Comparison of ENCODE assay signal across 8 mouse cellular contexts in the genomic region with DNA sequence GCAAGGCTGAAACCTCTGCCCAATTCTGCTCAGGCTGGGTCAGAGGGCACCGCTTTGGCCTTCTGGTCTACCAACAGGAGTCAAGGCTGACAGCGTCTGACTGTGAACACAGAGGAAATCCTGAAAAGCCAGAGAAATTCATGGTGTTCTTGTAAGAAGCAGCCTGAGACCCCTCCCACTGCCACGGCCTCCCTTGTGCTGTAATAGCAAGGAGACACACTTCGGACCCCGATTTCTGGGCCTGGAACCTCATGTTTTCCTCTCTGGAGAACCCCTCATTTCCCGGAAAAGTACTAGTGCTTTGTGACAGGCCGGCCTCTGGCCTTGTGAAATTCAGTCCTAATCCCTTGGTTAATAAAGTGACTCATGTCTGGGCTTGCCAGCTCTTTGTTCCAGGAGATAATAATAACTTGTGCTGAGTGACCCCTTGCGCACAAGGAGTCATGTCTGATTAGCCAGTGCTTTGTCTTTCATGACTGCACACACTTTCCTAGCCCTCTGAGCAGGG. TPM values are rescaled to one million over a fixed set of nuclear protein-coding genes. Genes with fewer than 3 reads are reported as not detected.
DNase-seq lines count a peak whose midpoint lies in the region; ATAC-seq lines count a peak whose summit lies in the region.

No protein-coding gene starts in this region.

- WGBS in hindbrain, embryonic 15.5 days = 86% methylated on average over 8 of the region's 8 CpGs
- WGBS in hindbrain, embryonic 12.5 days = 91% methylated on average over 8 of the region's 8 CpGs
- WGBS in forebrain, embryonic 12.5 days = 70% methylated on average over 8 of the region's 8 CpGs
- 94% methylated on average over 8 of the region's 8 CpGs for WGBS in limb, embryonic 10.5 days

- 0 out of 2 replicates have a peak, but pooled peaks cover 7% of the 10 kb centered on the region for H3K27me3 ChIP-seq in hindbrain, embryonic 15.5 days
- H3K27me3 ChIP-seq in hindbrain, embryonic 12.5 days = peaks cover 8% of the 10 kb centered on the region; the same call in 1 of the 2 replicates
- H3K27me3 ChIP-seq in forebrain, embryonic 12.5 days = peaks cover 12% of the 10 kb centered on the region; the same call in 1 of the 2 replicates
- H3K27me3 ChIP-seq in limb, embryonic 10.5 days (ENCODE audit: low read depth, poor library complexity, severe bottlenecking) = 0 out of 2 replicates have a peak, but pooled peaks cover 10% of the 10 kb centered on the region

- DNase-seq in adrenal gland, adult (ENCODE audit: inconsistent age in 2 of 2, low spot score in 1 of 2) = peak; percentile 78 to 96
- DNase-seq in limb, embryonic 10.5 days (ENCODE audit: low spot score) = no peak
- DNase-seq in spleen, postnatal 14 days (ENCODE audit: low spot score in 2 of 2) = no peak
- no peak for DNase-seq in yolk sac, embryonic 10.5 days (ENCODE audit: low spot score)

- no peaks in the 10 kb centered on the region for H3K9me3 ChIP-seq in hindbrain, embryonic 15.5 days
- H3K9me3 ChIP-seq in hindbrain, embryonic 12.5 days (replicated peaks) = no peaks in the 10 kb centered on the region
- 0 out of 2 replicates have a peak, but pooled peaks cover 3% of the 10 kb centered on the region for H3K9me3 ChIP-seq in forebrain, embryonic 12.5 days
- H3K9me3 ChIP-seq in limb, embryonic 10.5 days (replicated peaks) = no peaks in the 10 kb centered on the region

- H3K27ac ChIP-seq in hindbrain, embryonic 15.5 days (replicated peaks) = 0 out of 2 replicates have a peak overlapping the region, but pooled peaks have one; percentile 12
- no peak overlapping the region; the same call in 1 of the 2 replicates for H3K27ac ChIP-seq in hindbrain, embryonic 12.5 days
- H3K27ac ChIP-seq in forebrain, embryonic 12.5 days = peak overlapping the region; percentile 69
- peak overlapping the region; percentile 51; the same call in 1 of the 2 replicates for H3K27ac ChIP-seq in limb, embryonic 10.5 days

- ATAC-seq in hindbrain, embryonic 15.5 days (ENCODE audit: low FRiP score, low read depth) = no peak
- ATAC-seq in hindbrain, embryonic 12.5 days (ENCODE audit: low FRiP score) = no peak
- no peak for ATAC-seq in forebrain, embryonic 12.5 days (ENCODE audit: low FRiP score)
- no peak for ATAC-seq in granulocyte monocyte progenitor cell, adult 5-6 weeks (replicated peaks; ENCODE audit: poor library complexity, severe bottlenecking)

- no peak overlapping the region for H3K4me2 ChIP-seq in hindbrain, embryonic 15.5 days
- H3K4me2 ChIP-seq in hindbrain, embryonic 12.5 days (replicated peaks) = no peak overlapping the region
- H3K4me2 ChIP-seq in forebrain, embryonic 12.5 days = no peak overlapping the region

- no peak overlapping the region for H3K4me3 ChIP-seq in hindbrain, embryonic 15.5 days
- no peak overlapping the region for H3K4me3 ChIP-seq in hindbrain, embryonic 12.5 days
- H3K4me3 ChIP-seq in forebrain, embryonic 12.5 days (replicated peaks) = no peak overlapping the region
- H3K4me3 ChIP-seq in limb, embryonic 10.5 days = no peak overlapping the region

- H3K36me3 ChIP-seq in hindbrain, embryonic 15.5 days = no peaks in the 10 kb centered on the region
- no peaks in the 10 kb centered on the region for H3K36me3 ChIP-seq in hindbrain, embryonic 12.5 days
- no peaks in the 10 kb centered on the region for H3K36me3 ChIP-seq in forebrain, embryonic 12.5 days (replicated peaks)
- H3K36me3 ChIP-seq in limb, embryonic 10.5 days = no peaks in the 10 kb centered on the region

- no peak overlapping the region for H3K9ac ChIP-seq in hindbrain, embryonic 15.5 days
- no peak overlapping the region for H3K9ac ChIP-seq in hindbrain, embryonic 12.5 days
- H3K9ac ChIP-seq in forebrain, embryonic 12.5 days = no peak overlapping the region

- H3K4me1 ChIP-seq in hindbrain, embryonic 15.5 days (replicated peaks) = peaks cover 24% of the 10 kb centered on the region
- peaks cover 20% of the 10 kb centered on the region for H3K4me1 ChIP-seq in hindbrain, embryonic 12.5 days
- H3K4me1 ChIP-seq in forebrain, embryonic 12.5 days = peaks cover 32% of the 10 kb centered on the region
- peaks cover 26% of the 10 kb centered on the region for H3K4me1 ChIP-seq in limb, embryonic 10.5 days

RNA-seq across cellular contexts. Expression of gene Hdac4, which starts 19.7 kb away (rescaled TPM):
- polyA plus RNA-seq in hindbrain, embryonic 15.5 days (2015; fragmentation: Nextera tagmentation; extraction: Ambion mirVana) = 30.3 and 32.4 TPM in 2 replicates
- 22.8 and 25.5 TPM in 2 replicates for polyA plus RNA-seq in hindbrain, embryonic 12.5 days (2016; fragmentation: Nextera tagmentation; extraction: Ambion mirVana)
- polyA plus RNA-seq in forebrain, embryonic 12.5 days (2016; fragmentation: Nextera tagmentation; extraction: Ambion mirVana) = 21.4 and 24.8 TPM in 2 replicates
- polyA plus RNA-seq in limb, embryonic 10.5 days (2016; fragmentation: Nextera tagmentation; extraction: Ambion mirVana) = 16.3 and 20.7 TPM in 2 replicates
- total RNA-seq in granulocyte monocyte progenitor cell, adult 5-6 weeks (2014; fragmentation: Nextera tagmentation) = 11.7 and 13.0 TPM in 2 replicates
- total RNA-seq in granulocyte monocyte progenitor cell, adult 5-6 weeks (2017) = 12.1 and 13.8 TPM in 2 replicates

Comparison
In these comparisons a context has a peak if more than half of its experiments do, and no peak if none do; other contexts are left out.
1. DNase-seq: peak in adrenal gland, adult (2 of 2); none in limb, embryonic 10.5 days (single experiment), spleen, postnatal 14 days (0 of 2) and yolk sac, embryonic 10.5 days (single experiment).